Mouse (Mus musculus): ENCODE results near the gene Bloc1s6.
A peak's percentile ranks its signal among the peaks of the same experiment; 100 is the strongest.

The Bloc1s6 gene

DNA sequence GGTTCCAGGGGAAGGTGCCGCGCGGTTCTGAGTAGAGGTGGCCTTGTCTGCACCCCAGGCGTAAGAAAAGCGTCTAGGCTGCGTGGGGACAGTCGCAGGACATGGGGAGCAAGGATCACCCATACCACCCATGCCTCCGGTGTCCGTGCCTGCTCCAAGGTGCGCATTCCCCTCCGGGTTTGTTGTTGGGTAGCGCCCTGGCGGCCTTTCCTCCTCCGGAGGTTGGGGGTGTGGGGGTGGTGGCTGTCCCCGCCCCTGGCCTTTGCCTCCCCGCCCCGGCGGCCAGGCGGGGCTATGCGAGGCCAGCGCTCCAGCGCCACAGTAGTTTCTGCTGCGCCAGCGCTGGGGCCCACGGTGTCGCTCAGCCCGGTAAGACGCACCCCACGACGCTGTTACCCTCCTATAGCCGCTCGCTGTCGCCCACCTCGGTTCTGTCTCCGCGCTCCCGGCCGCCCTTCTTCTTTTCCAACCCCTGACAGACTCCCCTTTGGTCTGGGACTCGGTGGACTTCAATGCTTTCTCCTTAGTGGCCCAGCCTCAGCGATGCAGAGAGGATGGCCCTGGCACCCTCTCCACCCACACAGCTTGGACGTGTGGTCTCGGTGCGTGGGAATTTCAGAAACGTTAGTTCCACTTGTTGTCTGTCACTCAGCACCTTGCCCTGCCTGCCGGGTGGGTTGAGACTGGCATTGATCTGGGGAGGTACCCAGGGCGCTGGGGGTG lies 26.9 kb downstream of the Bloc1s6 start, which contains the start of gene Sqor:
TSS of gene Sqor (plus strand) at position 167 of the 723 bp plus-strand sequence.
- peak; percentile 65 to 74 for DNase-seq

GRCm38 (mm10) chr2:122765794-122766145 lies 27.5 kb downstream of the Bloc1s6 start:
- no peak for DNase-seq

DNA sequence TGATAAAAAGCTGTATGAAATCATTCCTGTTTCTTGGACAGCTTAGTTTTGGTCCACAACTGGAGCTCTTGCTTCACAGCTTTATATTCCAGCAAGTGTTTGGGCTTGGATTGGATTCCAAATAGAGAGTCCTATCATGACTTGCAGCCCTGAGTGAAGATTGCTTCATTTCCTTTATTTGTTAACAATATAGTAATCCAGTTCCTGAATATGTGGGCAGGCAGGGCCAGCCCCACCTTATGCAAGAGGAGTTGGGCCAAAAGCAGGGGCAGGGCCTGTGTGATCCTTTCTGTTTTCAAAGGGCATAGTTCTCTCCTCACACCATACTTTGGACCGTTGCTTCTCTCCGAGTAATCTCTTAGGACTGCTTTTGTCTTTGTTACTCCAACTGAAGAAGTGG lies 32.7 kb downstream of the Bloc1s6 start:
- DNase-seq: no peak

GRCm38 (mm10) chr2:122772899-122773298 lies 34.6 kb downstream of the Bloc1s6 start:
- no peak for DNase-seq

GRCm38 (mm10) chr2:122775491-122775890 lies 37.2 kb downstream of the Bloc1s6 start:
- DNase-seq: no peak

DNA sequence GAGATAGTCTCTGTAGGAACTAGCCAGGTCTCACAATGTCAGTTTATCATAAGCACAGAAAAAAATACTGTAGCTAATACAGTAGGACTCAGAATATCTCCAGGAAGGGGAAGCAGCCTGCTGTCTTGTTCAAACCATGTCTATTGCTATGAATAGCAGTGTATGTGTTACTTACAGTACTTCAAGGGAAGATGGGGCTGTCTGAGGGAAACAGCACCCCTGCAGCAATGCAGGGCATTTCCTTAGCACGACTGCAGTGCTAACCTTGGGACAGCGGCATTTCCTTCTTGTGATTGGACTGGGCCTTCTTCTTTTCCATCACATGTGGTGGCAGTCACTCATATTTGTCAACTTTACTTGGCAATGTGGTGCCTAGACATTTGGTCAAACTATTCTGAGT lies 38.5 kb downstream of the Bloc1s6 start:
- no peak for DNase-seq

GRCm38 (mm10) chr2:122779967-122780366 lies 41.7 kb downstream of the Bloc1s6 start:
- no peak for DNase-seq

- DNase-seq: no peak
Observed at GRCm38 (mm10) chr2:122780447-122780846, 42.1 kb downstream of the Bloc1s6 start.

GRCm38 (mm10) chr2:122781590-122782356 lies 43.5 kb downstream of the Bloc1s6 start:
- DNase-seq: no peak

DNA sequence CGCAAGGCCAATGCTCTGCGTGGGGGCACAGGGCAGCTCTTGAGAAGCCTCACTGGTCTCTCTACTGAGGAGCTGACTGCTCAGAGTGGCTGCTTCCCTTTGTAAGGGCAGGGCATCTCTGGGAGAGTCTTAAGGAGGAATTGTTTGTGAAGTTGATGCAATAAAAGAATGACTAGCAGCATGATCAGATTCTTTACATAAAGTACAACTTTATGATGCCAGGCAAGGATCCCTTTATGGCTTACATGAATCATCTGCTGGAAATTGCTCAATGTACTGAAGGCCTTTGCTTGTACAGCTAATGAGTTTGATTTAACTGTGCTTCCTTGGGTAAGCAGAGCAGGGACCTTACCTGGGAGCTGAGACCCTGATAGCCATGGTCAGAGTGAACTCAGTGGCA lies 45.4 kb downstream of the Bloc1s6 start:
- no peak for DNase-seq

DNA sequence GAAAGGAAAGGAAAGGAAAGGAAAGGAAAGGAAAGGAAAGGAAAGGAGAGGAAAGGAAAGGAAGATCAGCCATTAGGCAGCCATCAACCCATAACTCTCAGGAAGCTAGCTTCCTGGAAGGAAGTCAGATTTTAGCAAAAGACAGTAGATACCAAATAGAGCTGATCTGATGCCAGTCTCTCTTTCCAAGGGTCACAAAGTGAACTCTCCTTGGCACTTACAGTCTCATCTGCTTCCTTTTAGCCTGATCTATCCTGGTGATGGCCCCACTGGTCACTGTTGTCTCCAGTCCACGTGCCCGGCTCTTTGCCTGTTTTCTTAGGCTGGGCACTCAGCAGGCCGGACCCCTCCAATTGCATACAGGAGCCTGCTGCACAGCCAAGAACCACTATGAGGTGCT lies 46.4 kb downstream of the Bloc1s6 start:
- no peak for DNase-seq

GRCm38 (mm10) chr2:122786167-122786566 lies 47.9 kb downstream of the Bloc1s6 start:
- DNase-seq: no peak

DNA sequence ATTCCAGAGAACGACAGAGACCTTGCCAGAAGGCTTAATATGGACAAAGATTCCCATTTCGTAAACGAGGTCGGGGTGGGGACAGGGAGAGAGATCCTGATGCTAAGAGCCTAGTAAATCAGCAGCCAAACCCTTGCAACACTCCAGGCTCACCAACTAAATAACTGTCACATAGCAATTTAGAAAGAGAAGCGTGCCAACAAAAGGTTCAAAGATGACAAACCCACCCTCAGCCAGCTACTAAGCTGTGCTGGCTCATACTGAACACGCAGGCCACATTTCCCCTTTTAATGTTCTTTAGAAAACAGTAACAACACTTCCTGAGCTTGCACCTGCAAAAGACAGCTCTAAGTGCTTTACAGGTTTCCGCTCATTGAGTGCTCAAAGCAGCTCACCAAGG lies 51.0 kb downstream of the Bloc1s6 start:
- peak; percentile 28 to 52 for DNase-seq

DNA sequence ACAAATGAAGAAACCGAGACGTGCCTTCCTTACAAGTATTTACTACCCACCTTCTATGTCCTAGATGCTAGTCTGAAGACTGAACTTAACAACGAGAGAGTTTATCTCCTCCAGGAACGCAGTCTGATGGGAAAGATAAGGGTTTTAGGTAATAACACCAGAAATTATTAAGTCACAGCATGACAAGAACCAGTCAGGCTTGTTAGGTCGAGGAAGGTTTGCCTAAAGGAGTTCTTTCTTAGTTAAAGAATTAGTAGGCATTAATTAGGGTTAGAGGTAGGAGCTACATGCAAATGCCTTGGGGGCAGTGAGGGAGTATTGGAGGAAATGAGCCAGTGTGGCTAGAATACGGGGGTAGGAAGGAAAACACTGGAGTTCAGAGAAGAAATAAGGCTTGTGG lies 51.4 kb downstream of the Bloc1s6 start:
- no peak for DNase-seq

Data from thymus, postnatal 36 days (tissue).